Mouse (Mus musculus) central nervous system, embryonic 14 days (tissue): ENCODE results near the gene Lingo1. TPM values are rescaled to one million over a fixed set of nuclear protein-coding genes. Genes with fewer than 3 reads are reported as not detected.

Experiments used
- polyA plus RNA-seq: library from polyadenylated mRNA; depleted of rRNA; stranded (reverse); fragments of >200 nt; gene quantifications from 2 replicates; pipeline ENCODE4 v1.2.3, GENCODE M21; 2012; rRNA removed

Lingo1 gene
- 104 and 119 TPM in 2 replicates for polyA plus RNA-seq

GRCm38 (mm10) chr9:56795721-56796655, at the start of gene Lingo1:
TSS of gene Lingo1 (minus strand) at chr9:56796468.

Other genes with a start within 250 kb of the Lingo1 start
- gene Odf3l1, start 68.2 kb upstream of the Lingo1 start, polyA plus RNA-seq: 0.06 and 0.48 TPM in 2 replicates
- 4.4 and 14.3 TPM in 2 replicates for gene Cspg4, start 68.6 kb upstream of the Lingo1 start, polyA plus RNA-seq
- gene Snx33, start 131.9 kb upstream of the Lingo1 start, polyA plus RNA-seq: 3.4 and 4.2 TPM in 2 replicates
- 140 and 156 TPM in 2 replicates for gene Imp3, start 141.0 kb upstream of the Lingo1 start, polyA plus RNA-seq
- gene Snupn, start 154.4 kb upstream of the Lingo1 start, polyA plus RNA-seq: 15.6 and 18.2 TPM in 2 replicates
- gene Ptpn9, start 198.5 kb upstream of the Lingo1 start, polyA plus RNA-seq: 39.2 and 39.8 TPM in 2 replicates